Mouse (Mus musculus) splenic B cell, adult 2 months (primary cell): ENCODE measurements around the gene Krt7.

Source experiments
- DNase-seq: peaks from one replicate; pipeline ENCODE4 v3.0.0-alpha.2; 2011; ENCODE audit warnings: low read depth, low spot score
- H3K27me3 ChIP-seq: 2 replicates; pipeline ENCODE4 v1.6.1; 2012; ENCODE audit warnings: mild to moderate bottlenecking, low read length, moderate library complexity, mixed read lengths; ENCODE audit not compliant: control insufficient read depth, poor library complexity, insufficient read depth, severe bottlenecking
- H3K36me3 ChIP-seq: 2 replicates; pipeline ENCODE4 v1.6.1; 2012; ENCODE audit warnings: mild to moderate bottlenecking, low read length, moderate library complexity, mixed read lengths; ENCODE audit not compliant: control insufficient read depth, poor library complexity, insufficient read depth, severe bottlenecking

Gene Krt7

DNA sequence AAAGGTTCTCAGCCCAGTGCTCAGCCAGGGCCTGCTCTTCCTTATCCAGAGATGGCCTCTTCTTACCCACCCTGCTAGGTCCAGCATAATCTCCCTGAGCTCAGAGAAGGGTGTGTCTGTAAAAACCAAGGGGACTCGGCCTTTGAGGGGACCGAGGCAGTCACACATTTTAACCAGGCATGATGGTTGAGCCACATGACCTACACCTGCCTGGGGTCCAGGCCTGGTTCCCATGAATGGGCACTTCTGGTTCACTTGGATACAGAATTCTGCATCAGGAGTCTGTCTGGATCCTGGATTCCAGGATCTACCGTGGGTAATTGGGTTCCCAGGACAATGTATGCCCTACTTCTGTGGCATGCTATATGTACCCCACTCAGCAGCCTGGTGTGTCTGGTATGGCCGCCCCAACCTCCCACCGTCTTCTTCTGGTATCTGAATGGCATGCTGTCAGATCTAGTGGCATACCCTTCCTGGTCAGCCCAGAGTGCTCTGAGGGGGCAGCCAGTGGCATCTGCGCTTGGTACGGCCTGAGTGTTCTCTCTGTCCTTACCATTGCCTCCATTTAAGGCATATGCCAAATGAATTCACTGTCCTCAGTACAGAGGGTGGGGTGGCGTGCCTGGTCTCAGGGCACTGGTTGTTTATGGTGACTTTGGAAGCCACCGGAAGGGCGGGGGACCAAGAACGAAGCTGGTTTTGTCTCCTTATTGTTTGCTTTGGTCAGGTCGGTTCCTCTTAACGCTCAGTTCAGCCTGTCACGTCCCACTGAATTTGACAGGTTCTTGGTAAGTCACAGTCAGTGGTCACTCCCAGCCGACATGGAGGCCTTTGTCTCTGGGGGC, 39.5 kb upstream of the Krt7 start:
- DNase-seq, result no peak
- Histone ChIP-seq H3K36me3 (no peaks in the 10 kb centered on the region), H3K27me3 (no peaks in the 10 kb centered on the region)

DNA sequence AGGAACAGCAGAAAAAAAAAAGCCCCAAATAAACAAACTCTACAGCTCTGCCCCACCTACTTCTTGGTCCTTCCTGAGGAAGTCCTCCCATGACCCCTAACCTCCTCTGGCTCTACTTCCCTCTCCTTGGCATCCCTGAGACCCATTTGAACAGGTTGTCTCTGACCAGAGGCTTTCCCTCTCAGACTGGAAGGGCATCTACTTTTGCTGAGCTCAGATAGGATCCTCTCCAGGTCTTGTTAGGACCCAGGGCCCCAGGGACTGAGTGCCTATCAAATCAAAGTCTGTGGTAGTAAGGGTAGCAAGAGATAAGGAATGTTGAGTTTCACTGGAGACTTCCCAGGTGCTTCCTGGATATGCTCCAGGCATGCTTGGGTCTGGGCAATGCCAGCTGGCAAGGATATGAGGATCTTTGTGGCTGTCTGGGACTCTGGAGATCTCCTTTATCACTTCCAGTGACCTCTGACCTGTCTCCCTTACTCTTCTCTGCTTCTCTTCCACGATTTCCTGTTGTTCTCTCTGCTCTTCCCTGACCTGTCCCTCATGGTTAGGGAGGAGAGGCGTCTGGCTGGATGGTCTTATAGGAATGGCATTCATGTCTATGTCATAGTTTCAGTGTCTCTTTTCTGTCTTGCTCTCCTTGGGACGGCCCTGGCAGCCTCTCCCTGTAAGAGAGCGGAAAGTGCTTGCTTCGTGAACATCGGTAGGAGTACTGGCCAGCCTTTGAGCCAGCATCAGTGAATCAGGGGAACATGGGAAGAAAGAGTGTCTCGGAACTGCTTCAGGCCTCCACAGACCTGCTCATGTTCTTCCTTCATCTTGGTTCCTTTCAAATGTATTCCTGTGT, 38.5 kb upstream of the Krt7 start:
- Histone ChIP-seq H3K27me3 (no peaks in the 10 kb centered on the region), H3K36me3 (no peaks in the 10 kb centered on the region)
- no peak for DNase-seq

DNA sequence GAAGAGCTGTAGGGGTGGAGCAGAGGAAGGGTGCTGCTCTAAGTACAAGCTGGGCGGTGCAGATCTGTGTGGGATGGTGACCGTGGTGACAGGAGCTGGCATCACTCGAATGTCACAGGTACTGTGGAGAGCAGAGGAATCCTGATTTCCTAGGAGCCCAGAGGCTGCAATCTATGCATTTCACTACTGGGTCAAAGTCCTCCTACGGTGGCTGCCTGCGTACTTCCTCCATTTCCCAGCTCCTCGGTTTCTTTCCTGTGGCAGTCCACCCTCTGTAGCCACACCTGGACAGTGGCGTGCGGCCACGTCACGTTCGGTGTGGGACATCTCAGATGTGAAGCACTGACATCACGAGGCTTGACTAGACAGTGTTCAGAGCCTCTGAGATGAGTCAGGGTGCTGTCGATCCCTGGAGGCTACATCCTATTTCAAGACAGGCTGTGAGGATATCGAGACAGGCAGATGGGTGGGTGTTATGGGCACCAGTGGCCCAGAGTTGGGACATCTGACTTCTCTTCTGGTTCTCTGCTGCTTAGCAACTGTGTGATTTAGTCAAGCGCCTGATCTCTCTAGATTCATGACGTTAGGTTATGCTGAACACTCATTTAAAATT, 37.5 kb upstream of the Krt7 start:
- H3K27me3 ChIP-seq, result no peaks in the 10 kb centered on the region
- DNase-seq, result no peak
- H3K36me3 ChIP-seq, result no peaks in the 10 kb centered on the region

DNA sequence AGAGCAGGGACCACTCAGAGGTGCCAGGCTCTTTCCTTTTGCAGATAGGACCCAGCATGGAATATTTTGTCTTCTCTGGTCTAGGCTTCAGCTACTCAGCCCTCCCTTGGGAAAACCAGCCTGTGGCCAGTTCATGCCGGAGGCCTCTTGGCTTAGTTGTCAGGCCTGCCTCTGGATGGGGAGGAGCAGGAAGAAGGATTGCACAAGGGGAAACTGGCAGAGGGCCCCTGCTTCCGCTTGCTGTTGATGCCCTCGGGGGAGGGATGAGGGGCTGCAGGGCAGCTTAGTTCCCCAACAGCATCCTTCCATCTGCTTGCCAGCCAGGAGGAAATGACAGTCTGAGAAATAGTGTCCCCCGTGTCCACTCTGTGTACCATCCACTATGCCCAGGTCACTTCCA, 36.0 kb upstream of the Krt7 start:
- H3K27me3 ChIP-seq, result no peaks in the 10 kb centered on the region
- H3K36me3 ChIP-seq, result no peaks in the 10 kb centered on the region
- DNase-seq, result no peak

DNA sequence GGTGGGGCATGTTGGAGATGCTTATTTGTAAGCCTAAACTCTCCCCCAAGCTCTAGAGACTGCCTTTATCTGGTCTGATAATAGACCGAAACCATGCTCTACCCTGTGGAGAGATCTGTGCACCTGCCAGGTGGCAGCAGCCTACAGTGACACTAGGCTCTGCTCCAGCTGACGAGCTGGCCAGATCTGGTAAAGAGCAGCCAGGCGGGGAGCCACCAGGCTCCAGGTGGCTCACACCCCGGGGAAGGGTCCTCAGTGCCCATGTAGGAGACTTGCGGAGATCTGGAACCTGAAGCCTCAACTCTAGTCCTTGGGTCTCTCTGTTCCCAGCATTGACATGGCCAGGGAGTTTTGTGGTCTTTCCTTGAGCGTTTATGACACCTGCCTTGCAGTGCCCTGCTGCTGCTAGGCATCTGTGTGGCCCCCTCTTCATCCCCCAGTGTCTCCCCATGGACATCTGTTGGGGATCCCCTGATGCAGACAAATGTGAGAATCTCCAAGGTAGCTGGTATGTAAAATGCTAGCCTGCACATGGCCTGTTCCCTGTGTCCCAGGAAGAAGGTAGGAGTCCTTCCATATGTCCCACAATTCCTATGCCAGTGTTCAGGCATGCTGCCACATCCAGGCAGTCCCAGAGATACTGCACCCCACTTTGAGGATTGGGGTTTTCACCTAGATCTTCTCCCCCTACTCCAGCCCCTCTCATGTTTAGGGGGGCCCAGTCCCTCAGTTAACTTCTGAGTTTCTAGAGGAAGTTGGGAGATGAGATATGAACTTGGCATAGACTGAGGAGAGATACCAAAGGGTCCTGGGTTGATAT, 34.7 kb upstream of the Krt7 start:
- Histone ChIP-seq H3K36me3 (no peaks in the 10 kb centered on the region), H3K27me3 (no peaks in the 10 kb centered on the region)
- DNase-seq, result no peak

DNA sequence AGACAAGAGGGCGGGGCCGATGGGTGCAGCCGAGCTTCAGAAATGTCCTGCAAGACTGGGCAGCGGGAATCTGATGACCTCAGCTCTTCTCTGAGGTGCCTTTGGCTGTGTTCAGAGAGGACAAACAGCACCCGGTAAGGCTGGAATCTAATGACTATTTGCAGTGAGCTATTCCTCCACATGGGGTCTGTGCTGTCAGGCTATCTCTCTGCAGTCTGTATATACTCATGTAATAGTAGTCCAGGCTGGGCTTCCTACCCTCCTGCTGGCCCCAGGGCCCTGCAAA, 34.1 kb upstream of the Krt7 start:
- no peak for DNase-seq
- H3K36me3 ChIP-seq, result no peaks in the 10 kb centered on the region
- H3K27me3 ChIP-seq, result no peaks in the 10 kb centered on the region

DNA sequence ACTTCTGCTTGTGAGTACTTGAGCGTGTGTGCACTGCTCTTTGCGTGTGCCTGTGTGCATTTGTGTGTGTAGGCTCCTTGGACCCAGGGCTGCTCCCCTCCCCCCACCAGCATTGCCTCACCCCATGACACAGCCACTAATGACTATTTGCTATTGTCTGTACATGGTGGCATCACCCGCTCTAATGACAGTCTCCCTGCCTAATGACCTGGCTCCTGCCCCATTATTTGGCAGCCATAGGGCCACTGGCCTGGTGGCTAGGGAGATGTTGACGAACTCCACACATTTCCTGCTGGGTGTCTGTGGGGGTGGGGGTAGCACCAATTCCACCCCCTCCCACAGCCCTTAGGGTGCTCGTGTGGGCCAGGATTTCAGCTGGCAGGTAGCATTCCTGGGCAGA, 32.2 kb upstream of the Krt7 start:
- DNase-seq, result no peak

DNA sequence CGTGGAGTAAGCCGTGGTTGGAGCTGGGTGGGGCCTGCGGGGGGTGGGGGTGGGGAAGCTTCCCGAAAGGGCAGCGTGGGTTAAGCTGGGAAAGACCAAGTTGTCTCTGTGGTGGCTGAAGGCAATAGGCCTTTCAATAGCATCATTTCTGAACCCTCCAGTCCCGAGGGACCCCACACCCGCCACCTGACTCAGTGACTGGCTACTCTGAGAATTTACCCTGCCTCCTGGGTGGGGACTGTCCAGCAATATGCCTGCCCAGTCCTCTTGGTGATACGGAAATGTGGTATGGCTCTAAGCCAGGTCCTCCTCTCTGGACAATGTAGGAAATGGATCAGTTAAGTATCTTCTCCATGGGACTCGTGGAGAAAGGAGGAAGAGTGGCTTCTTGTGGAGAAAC, 29.1 kb upstream of the Krt7 start:
- Histone ChIP-seq H3K27me3 (no peaks in the 10 kb centered on the region), H3K36me3 (no peaks in the 10 kb centered on the region)
- DNase-seq, result no peak

More for the DNA sequence above, 32.2 kb upstream of the Krt7 start:
- H3K27me3 ChIP-seq, result no peaks in the 10 kb centered on the region
- H3K36me3 ChIP-seq, result no peaks in the 10 kb centered on the region

DNA sequence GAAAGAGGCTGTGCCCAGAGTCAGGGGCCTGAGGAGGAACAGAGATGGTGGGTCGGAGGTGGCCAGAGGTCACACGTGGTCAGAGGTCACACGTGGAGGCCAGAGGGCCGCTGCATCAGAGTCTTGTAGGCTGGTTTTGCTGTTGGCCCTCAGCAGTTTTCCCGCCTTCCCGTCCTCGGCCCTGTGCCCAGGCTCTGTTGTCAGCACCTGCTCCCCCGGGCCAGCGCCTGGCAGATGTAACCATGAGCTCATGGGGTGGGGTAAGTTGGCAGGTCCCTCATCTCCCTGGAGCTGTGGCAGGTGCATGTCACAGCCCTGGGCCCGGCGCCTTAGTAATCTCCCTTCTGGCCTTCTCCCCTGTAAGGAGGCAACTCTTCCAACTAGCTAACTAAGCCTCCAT, 28.0 kb upstream of the Krt7 start:
- DNase-seq, result no peak
- no peaks in the 10 kb centered on the region for H3K27me3 ChIP-seq
- no peaks in the 10 kb centered on the region for H3K36me3 ChIP-seq

DNA sequence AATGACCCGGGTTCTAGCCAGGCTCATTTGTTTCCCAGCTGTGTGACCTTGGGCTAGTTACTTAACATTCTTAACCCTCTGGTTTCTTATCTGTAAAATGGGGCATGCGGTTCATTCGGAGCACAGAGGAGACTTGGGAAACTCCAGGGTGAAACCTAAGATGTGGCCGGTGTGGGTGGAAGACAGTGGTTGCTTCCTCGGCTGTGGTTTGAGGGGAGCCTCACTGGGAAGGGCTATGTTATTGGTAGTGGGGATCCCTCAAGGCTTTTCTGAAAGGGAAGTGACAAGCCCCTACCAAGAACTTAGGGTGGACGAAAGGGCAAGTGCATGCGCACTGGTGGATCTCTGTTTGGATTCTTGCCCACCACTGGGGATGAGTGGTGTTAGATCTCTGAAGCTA, 26.2 kb upstream of the Krt7 start:
- H3K27me3 ChIP-seq, result no peaks in the 10 kb centered on the region
- no peak for DNase-seq
- no peaks in the 10 kb centered on the region for H3K36me3 ChIP-seq

DNA sequence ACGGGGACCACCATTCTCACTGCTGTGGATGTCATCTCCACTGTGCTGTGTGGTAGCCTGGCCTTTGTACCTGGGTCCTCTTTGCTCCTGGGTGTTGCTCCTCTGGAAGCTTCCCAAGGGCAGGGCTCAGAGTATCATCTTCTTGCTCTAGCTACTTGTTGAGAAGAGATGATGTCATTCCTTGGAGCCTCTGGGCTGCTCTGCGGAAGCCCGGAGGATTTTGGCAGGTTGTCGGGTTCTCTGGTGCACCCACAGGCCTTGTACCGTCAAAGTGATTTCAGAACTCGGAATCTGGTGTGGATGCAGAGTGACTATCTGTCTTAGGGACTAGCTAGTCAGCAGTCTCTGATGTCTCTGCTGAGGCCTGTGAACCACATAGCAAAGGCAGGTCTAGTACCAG, 25.8 kb upstream of the Krt7 start:
- Histone ChIP-seq H3K36me3 (no peaks in the 10 kb centered on the region), H3K27me3 (no peaks in the 10 kb centered on the region)
- no peak for DNase-seq

DNA sequence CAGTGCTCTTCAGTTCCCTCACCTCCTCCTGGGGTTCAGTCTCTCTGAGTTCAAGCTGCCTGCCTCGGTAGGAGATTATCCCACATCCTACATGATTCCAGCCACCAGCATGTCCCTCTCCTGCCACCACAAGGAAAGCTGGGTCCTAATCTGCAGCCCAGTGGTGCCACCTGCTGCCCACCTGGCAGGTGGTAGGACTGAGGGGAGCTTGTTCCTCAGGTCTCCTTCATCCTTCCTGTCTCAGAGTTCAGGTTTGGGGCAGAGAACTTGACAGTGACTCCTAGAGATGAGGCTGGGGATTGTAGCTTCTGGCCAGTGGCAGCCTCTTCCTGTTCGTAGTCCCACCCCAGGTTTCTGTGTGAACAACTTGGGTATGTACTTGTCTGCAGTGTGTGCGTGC, 23.7 kb upstream of the Krt7 start:
- no peaks in the 10 kb centered on the region for H3K27me3 ChIP-seq
- DNase-seq, result peak; percentile 37
- no peaks in the 10 kb centered on the region for H3K36me3 ChIP-seq

DNA sequence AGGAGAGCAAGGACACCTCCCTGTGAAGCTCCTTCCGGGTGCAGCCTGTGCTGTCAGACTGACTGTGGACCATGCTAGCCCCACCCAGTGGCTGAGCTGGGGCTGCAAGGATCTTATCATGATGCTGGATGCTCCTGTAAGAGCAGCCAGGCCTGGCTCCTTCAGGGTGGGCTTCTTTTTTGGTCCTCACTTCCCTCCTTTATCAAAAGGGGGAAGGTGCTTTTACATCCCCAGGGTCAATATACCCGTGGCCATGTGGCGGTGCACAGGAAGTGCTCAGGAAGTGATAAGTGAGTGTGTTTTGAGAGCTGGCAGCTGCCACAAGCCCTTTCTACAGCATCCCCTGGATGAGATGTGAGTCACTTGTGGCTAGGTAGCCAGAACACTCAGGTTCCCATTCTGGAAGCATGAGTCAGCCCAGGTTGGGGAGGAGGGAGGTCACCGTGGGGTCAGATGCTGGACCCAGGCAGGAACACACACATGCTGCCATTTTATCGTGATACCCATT, 22.8 kb upstream of the Krt7 start:
- Histone ChIP-seq H3K27me3 (no peaks in the 10 kb centered on the region), H3K36me3 (no peaks in the 10 kb centered on the region)
- DNase-seq, result peak; percentile 44

DNA sequence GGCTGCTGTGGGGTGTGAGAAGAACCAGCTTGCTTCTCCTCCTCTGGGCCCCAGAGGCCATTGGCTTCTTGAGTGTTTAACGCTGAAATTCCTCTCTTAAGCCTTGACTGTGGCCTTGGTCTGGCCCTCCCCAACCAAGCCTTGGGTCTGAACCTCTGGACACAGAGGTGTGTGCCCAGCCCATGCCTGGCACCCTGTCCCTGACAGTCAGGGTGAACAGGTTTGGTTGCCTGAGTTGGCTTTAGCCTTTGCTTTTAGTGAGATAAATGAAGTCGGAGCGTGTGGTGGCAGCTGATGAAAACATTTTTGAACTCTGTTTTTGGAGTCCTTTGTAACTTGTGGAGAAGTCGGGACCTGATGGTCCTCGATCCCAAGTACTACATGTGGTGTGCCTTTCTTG, 20.6 kb upstream of the Krt7 start:
- no peaks in the 10 kb centered on the region for H3K27me3 ChIP-seq
- DNase-seq, result no peak
- no peaks in the 10 kb centered on the region for H3K36me3 ChIP-seq
